Mouse (Mus musculus) T-cell, adult 2 months (primary cell): ENCODE data around the gene Hspd1.
A peak's percentile ranks its signal among the peaks of the same experiment; 100 is the strongest.
"Not testable (repeated sequence)": the region's sequence is repeated elsewhere in the genome, so short reads cannot be mapped to it uniquely, and the experiment has no call there.

Experiments used
- DNase-seq: peaks from one replicate; pipeline ENCODE4 v3.0.0; 2022; ENCODE audit warnings: low spot score

The Hspd1 gene

GRCm38 (mm10) chr1:55087932-55088610, at the start of gene Hspd1, which contains the start of gene Hspe1:
Gene Hspd1 (minus strand): TSS chr1:55088243.
Gene Hspe1 (plus strand): TSS chr1:55088132.
- DNase-seq: peak; percentile 94

- DNase-seq: peak; percentile 16
Measured at GRCm38 (mm10) chr1:55135846-55136245, 47.8 kb upstream of the Hspd1 start.

- no peak for DNase-seq
Measured at GRCm38 (mm10) chr1:55134301-55134700, 46.3 kb upstream of the Hspd1 start.

GRCm38 (mm10) chr1:55133173-55133572, 45.1 kb upstream of the Hspd1 start:
- no peak for DNase-seq

- DNase-seq: no peak
Measured at GRCm38 (mm10) chr1:55132308-55132707, 44.3 kb upstream of the Hspd1 start.

- peak; percentile 67 for DNase-seq
Measured at GRCm38 (mm10) chr1:55131424-55132014, 43.5 kb upstream of the Hspd1 start.

- DNase-seq: peak; percentile 91
Measured at GRCm38 (mm10) chr1:55130943-55131401, 42.9 kb upstream of the Hspd1 start, which contains the start of gene Mob4. Gene Mob4 (plus strand): TSS chr1:55131231.

- DNase-seq: no peak
Measured at GRCm38 (mm10) chr1:55130190-55130916, 42.3 kb upstream of the Hspd1 start.

GRCm38 (mm10) chr1:55129716-55130115, 41.7 kb upstream of the Hspd1 start:
- no peak for DNase-seq

- DNase-seq: not testable (repeated sequence)
Measured at GRCm38 (mm10) chr1:55124136-55124535, 36.1 kb upstream of the Hspd1 start.

- DNase-seq: no peak
Measured at GRCm38 (mm10) chr1:55123561-55123960, 35.5 kb upstream of the Hspd1 start.

GRCm38 (mm10) chr1:55123046-55123445, 35.0 kb upstream of the Hspd1 start:
- DNase-seq: no peak

GRCm38 (mm10) chr1:55109066-55109766, 21.2 kb upstream of the Hspd1 start:
- DNase-seq: no peak

GRCm38 (mm10) chr1:55108473-55108872, 20.4 kb upstream of the Hspd1 start:
- DNase-seq: no peak

GRCm38 (mm10) chr1:55107644-55108043, 19.6 kb upstream of the Hspd1 start:
- no peak for DNase-seq

- DNase-seq: no peak
Measured at GRCm38 (mm10) chr1:55106919-55107585, 19.0 kb upstream of the Hspd1 start.

GRCm38 (mm10) chr1:55092469-55092868, 4.4 kb upstream of the Hspd1 start:
- no peak for DNase-seq

- no peak for DNase-seq
Measured at GRCm38 (mm10) chr1:55092056-55092455, 4.0 kb upstream of the Hspd1 start.

GRCm38 (mm10) chr1:55089498-55090064, 1.5 kb upstream of the Hspd1 start:
- peak; percentile 7 for DNase-seq

- no peak for DNase-seq
Measured at GRCm38 (mm10) chr1:55088611-55089497, 811 bp upstream of the Hspd1 start.
